Mouse (Mus musculus): Measurements from ENCODE around the gene Rapgef4. TPM values are rescaled to one million over a fixed set of nuclear protein-coding genes. Genes with fewer than 3 reads are reported as not detected.

Rapgef4 gene
- total and polyA plus RNA-seq, 3 experiments, result 0.33 TPM; not detected in 2

GRCm38 (mm10) chr2:72267390-72267789 lies 286.4 kb downstream of the Rapgef4 start:
- no peak for TF ChIP-seq POLR2AphosphoS5 (IDR thresholded peaks at IDR 0.05; ENCODE audit: insufficient replicate concordance, low read depth, low read length)
- TF ChIP-seq CTCF (IDR thresholded peaks at IDR 0.05; ENCODE audit: low read depth, low read length), result no peak
- TF ChIP-seq GATA2 (IDR thresholded peaks at IDR 0.05; ENCODE audit: borderline replicate concordance, low read depth, low read length), result no peak
- TF ChIP-seq TAL1 (conservative IDR thresholded peaks at IDR 0.05; ENCODE audit: low read depth, low read length), result no peak
- no peak for TF ChIP-seq GATA1 (IDR thresholded peaks at IDR 0.05; ENCODE audit: borderline replicate concordance, low read length)

DNA sequence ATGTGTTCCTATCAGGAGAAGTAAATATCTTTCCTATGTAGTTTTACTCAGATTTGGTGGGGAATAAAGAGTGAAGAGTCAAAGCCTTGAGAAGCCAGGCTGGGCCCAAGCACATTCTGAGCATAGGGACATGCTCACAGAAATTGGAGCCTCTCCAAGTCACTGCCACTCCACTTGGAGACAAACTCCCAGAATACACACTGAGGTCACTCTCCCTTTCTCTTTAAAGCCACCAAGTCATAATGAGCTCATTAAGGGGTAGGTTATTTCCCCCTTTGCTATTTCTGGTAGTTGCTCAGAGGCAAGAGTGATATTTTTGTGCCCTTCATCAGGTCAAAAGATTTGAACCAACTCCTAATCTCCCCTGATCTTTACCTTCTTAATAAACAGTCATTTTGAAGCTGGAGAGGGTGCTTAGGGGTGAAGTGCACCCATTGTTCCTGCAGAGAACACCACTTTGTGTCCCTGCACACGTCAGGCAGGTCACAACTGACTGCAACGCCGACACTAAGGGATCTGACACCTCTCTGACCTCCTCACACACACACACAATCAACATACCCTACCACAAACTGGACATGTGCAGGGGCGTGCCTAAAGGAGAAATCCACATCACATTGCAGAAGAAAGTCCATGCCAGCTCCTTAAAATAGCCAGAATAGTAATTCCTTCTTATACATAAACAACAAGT lies 288.8 kb downstream of the Rapgef4 start:
- TF ChIP-seq TAL1 (conservative IDR thresholded peaks at IDR 0.05; ENCODE audit: low read depth, low read length) (no peak), GATA2 (IDR thresholded peaks at IDR 0.05; ENCODE audit: borderline replicate concordance, low read depth, low read length) (no peak), GATA1 (IDR thresholded peaks at IDR 0.05; ENCODE audit: borderline replicate concordance, low read length) (no peak), CTCF (IDR thresholded peaks at IDR 0.05; ENCODE audit: low read depth, low read length) (no peak), POLR2AphosphoS5 (IDR thresholded peaks at IDR 0.05; ENCODE audit: insufficient replicate concordance, low read depth, low read length) (no peak)
- no peaks in the 10 kb centered on the region for H3K4me1 ChIP-seq (ENCODE audit: insufficient read depth, low read depth, low read length)
- no peak for DNase-seq (ENCODE audit: low spot score)
- H3K9me3 ChIP-seq (replicated peaks), result peaks cover 2% of the 10 kb centered on the region; the same call in 1 of the 2 replicates
- H3K4me3 ChIP-seq (ENCODE audit: low read depth, low read length), result no peak overlapping the region
- no peak for ATAC-seq (ENCODE audit: extremely low read depth, insufficient number of reproducible peaks, low FRiP score, poor library complexity, severe bottlenecking)
- peaks cover 5% of the 10 kb centered on the region; the same call in 1 of the 2 replicates for H3K27me3 ChIP-seq (ENCODE audit: insufficient read depth, low read length)
- H3K36me3 ChIP-seq (replicated peaks), result no peaks in the 10 kb centered on the region

More at GRCm38 (mm10) chr2:72267390-72267789, 286.4 kb downstream of the Rapgef4 start:
- H3K4me3 ChIP-seq (ENCODE audit: low read depth, low read length), result no peak overlapping the region
- H3K4me1 ChIP-seq (ENCODE audit: insufficient read depth, low read depth, low read length), result no peaks in the 10 kb centered on the region
- ATAC-seq (ENCODE audit: extremely low read depth, insufficient number of reproducible peaks, low FRiP score, poor library complexity, severe bottlenecking) (no peak), DNase-seq (ENCODE audit: low spot score) (no peak)
- H3K36me3 ChIP-seq (replicated peaks), result no peaks in the 10 kb centered on the region
- H3K27me3 ChIP-seq (ENCODE audit: insufficient read depth, low read length), result peaks cover 8% of the 10 kb centered on the region; the same call in 1 of the 2 replicates
- H3K9me3 ChIP-seq (replicated peaks), result peaks cover 2% of the 10 kb centered on the region; the same call in 1 of the 2 replicates

- ATAC-seq (ENCODE audit: extremely low read depth, insufficient number of reproducible peaks, low FRiP score, poor library complexity, severe bottlenecking), result no peak
Observed at GRCm38 (mm10) chr2:72278247-72278873, 297.3 kb downstream of the Rapgef4 start.

GRCm38 (mm10) chr2:72280524-72280923 lies 299.5 kb downstream of the Rapgef4 start:
- H3K27me3 ChIP-seq (ENCODE audit: insufficient read depth, low read length), result peaks cover 22% of the 10 kb centered on the region
- no peaks in the 10 kb centered on the region for H3K36me3 ChIP-seq (replicated peaks)
- H3K4me1 ChIP-seq (ENCODE audit: insufficient read depth, low read depth, low read length), result peaks cover 6% of the 10 kb centered on the region
- DNase-seq (ENCODE audit: low spot score) (no peak), ATAC-seq (ENCODE audit: extremely low read depth, insufficient number of reproducible peaks, low FRiP score, poor library complexity, severe bottlenecking) (no peak)
- H3K4me3 ChIP-seq (ENCODE audit: low read depth, low read length), result no peak overlapping the region
- TF ChIP-seq GATA1 (IDR thresholded peaks at IDR 0.05; ENCODE audit: borderline replicate concordance, low read length), result no peak
- no peak for TF ChIP-seq TAL1 (conservative IDR thresholded peaks at IDR 0.05; ENCODE audit: low read depth, low read length)
- TF ChIP-seq POLR2AphosphoS5 (IDR thresholded peaks at IDR 0.05; ENCODE audit: insufficient replicate concordance, low read depth, low read length), result no peak
- TF ChIP-seq GATA2 (IDR thresholded peaks at IDR 0.05; ENCODE audit: borderline replicate concordance, low read depth, low read length), result no peak
- no peak for TF ChIP-seq CTCF (IDR thresholded peaks at IDR 0.05; ENCODE audit: low read depth, low read length)
- H3K9me3 ChIP-seq (replicated peaks), result no peaks in the 10 kb centered on the region

More at GRCm38 (mm10) chr2:72278247-72278873, 297.3 kb downstream of the Rapgef4 start:
- Histone ChIP-seq H3K36me3 (replicated peaks) (no peaks in the 10 kb centered on the region), H3K4me1 (ENCODE audit: insufficient read depth, low read depth, low read length) (no peaks in the 10 kb centered on the region), H3K4me3 (ENCODE audit: low read depth, low read length) (no peak overlapping the region), H3K27me3 (ENCODE audit: insufficient read depth, low read length) (peaks cover 19% of the 10 kb centered on the region), H3K9me3 (replicated peaks) (no peaks in the 10 kb centered on the region)
- DNase-seq (ENCODE audit: low spot score), result no peak
- TF ChIP-seq TAL1 (conservative IDR thresholded peaks at IDR 0.05; ENCODE audit: low read depth, low read length), result no peak
- TF ChIP-seq GATA1 (IDR thresholded peaks at IDR 0.05; ENCODE audit: borderline replicate concordance, low read length), result no peak
- no peak for TF ChIP-seq CTCF (IDR thresholded peaks at IDR 0.05; ENCODE audit: low read depth, low read length)
- TF ChIP-seq POLR2AphosphoS5 (IDR thresholded peaks at IDR 0.05; ENCODE audit: insufficient replicate concordance, low read depth, low read length), result no peak
- TF ChIP-seq GATA2 (IDR thresholded peaks at IDR 0.05; ENCODE audit: borderline replicate concordance, low read depth, low read length), result no peak

DNA sequence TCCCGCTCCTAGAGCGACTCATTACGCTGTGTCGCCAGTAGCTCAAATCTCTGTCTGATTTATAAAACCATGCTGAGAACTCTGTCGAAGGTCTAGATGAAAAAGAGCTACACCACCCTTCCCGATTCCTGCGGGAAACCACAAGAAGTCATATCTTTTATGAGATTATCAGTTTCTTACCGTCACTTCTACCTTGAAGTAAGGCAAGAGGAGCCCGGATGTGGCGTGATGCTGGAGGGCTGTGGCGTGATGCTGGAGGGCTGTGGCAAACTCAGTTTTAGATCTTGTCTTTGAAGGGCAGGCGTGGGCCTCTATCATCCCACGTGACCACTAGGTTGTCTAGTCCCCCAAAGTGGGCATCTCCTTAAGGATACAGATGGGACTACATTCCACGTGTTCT lies 300.9 kb downstream of the Rapgef4 start:
- ATAC-seq (ENCODE audit: extremely low read depth, insufficient number of reproducible peaks, low FRiP score, poor library complexity, severe bottlenecking), result no peak
- Histone ChIP-seq H3K9me3 (replicated peaks) (no peaks in the 10 kb centered on the region), H3K27me3 (ENCODE audit: insufficient read depth, low read length) (peaks cover 22% of the 10 kb centered on the region), H3K4me1 (ENCODE audit: insufficient read depth, low read depth, low read length) (peaks cover 6% of the 10 kb centered on the region), H3K36me3 (replicated peaks) (no peaks in the 10 kb centered on the region), H3K4me3 (ENCODE audit: low read depth, low read length) (no peak overlapping the region)
- no peak for DNase-seq (ENCODE audit: low spot score)
- no peak for TF ChIP-seq CTCF (IDR thresholded peaks at IDR 0.05; ENCODE audit: low read depth, low read length)
- no peak for TF ChIP-seq TAL1 (conservative IDR thresholded peaks at IDR 0.05; ENCODE audit: low read depth, low read length)
- no peak for TF ChIP-seq POLR2AphosphoS5 (IDR thresholded peaks at IDR 0.05; ENCODE audit: insufficient replicate concordance, low read depth, low read length)
- TF ChIP-seq GATA2 (IDR thresholded peaks at IDR 0.05; ENCODE audit: borderline replicate concordance, low read depth, low read length), result no peak

DNA sequence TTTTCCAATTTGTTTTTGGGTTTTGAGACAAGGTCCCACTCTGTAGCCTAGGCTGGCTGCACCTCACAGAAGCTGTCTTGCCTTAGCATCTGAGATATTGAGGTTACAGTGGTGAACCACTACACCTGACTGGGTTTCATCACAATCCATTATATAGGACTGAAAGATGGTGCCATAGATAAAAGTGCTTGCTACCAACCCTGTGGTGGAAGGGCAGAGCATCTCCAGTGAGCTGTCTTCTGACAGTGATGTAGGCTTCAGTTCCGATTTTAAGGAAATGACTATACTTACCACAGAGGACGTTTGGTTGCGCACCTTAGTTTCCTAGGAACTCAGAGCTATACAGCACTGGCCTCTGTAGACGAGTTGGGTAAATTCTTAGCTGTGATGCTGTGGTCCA lies 301.7 kb downstream of the Rapgef4 start:
- Histone ChIP-seq H3K36me3 (replicated peaks) (no peaks in the 10 kb centered on the region), H3K4me1 (ENCODE audit: insufficient read depth, low read depth, low read length) (peaks cover 13% of the 10 kb centered on the region), H3K27me3 (ENCODE audit: insufficient read depth, low read length) (peaks cover 19% of the 10 kb centered on the region), H3K9me3 (replicated peaks) (no peaks in the 10 kb centered on the region), H3K4me3 (ENCODE audit: low read depth, low read length) (no peak overlapping the region)
- no peak for ATAC-seq (ENCODE audit: extremely low read depth, insufficient number of reproducible peaks, low FRiP score, poor library complexity, severe bottlenecking)
- TF ChIP-seq GATA2 (IDR thresholded peaks at IDR 0.05; ENCODE audit: borderline replicate concordance, low read depth, low read length) (no peak), POLR2AphosphoS5 (IDR thresholded peaks at IDR 0.05; ENCODE audit: insufficient replicate concordance, low read depth, low read length) (no peak), TAL1 (conservative IDR thresholded peaks at IDR 0.05; ENCODE audit: low read depth, low read length) (no peak), CTCF (IDR thresholded peaks at IDR 0.05; ENCODE audit: low read depth, low read length) (no peak), GATA1 (IDR thresholded peaks at IDR 0.05; ENCODE audit: borderline replicate concordance, low read length) (no peak)
- no peak for DNase-seq (ENCODE audit: low spot score)
